Mouse (Mus musculus) cerebellum, adult 2 months (tissue): Measurements from ENCODE around the gene Adam1a.

Source experiments
- CTCF ChIP-seq: fragments of 200-500 bp; IDR thresholded peaks from 2 replicates; pipeline ENCODE4 v1.5.1; 2011; ENCODE audit warnings: low read depth, mild to moderate bottlenecking, control low read depth, low read length, moderate library complexity, borderline replicate concordance; ENCODE audit not compliant: insufficient read depth
- POLR2A ChIP-seq: fragments of 200-500 bp; IDR thresholded peaks from 2 replicates; pipeline ENCODE4 v1.6.1; 2011; ENCODE audit warnings: low read length, control low read depth, borderline replicate concordance; ENCODE audit not compliant: insufficient read depth

DNA sequence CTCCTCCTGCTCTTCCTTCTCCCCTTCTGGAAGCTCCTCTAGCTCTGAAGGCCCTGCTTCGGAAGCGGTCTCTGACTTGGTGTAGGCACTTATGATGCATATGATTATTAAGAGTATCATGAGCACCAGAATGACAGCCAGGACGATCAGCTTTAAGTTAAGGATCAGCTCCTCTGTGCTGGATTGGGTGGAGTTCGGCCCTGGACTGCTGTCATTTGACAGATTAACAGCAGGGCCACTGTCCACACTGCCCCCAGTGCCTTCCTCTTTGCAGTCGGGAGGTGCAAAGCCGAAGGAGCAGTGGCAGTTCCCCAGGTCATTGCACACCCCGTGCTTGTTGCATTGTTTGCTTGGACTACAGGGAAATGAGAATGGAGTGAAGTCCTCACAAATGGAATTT is 44.6 kb downstream of the Adam1a start:
- TF ChIP-seq CTCF: no peak
- TF ChIP-seq POLR2A: no peak
